Mouse (Mus musculus) heart, adult 2 months (tissue): ENCODE data around the gene Ttll8.

Experiments used
- CTCF ChIP-seq: fragments of 200-600 bp; IDR thresholded peaks from 2 replicates; pipeline ENCODE4 v1.8.1; 2022; ENCODE audit warnings: antibody characterized with exemption, mild to moderate bottlenecking, moderate library complexity
- POLR2A ChIP-seq: fragments of 200-500 bp; IDR thresholded peaks from 2 replicates; pipeline ENCODE4 v1.6.1; 2011; ENCODE audit warnings: mild to moderate bottlenecking, low read depth, low read length, control low read depth; ENCODE audit not compliant: insufficient read depth

GRCm38 (mm10) chr15:88874061-88874460, 80.2 kb downstream of the Ttll8 start:
- TF ChIP-seq POLR2A, result no peak
- TF ChIP-seq CTCF, result no peak
